Mouse (Mus musculus) WW6 (cell line): Measurements from ENCODE around the gene Gm10964.
"Not testable (repeated sequence)": the region's sequence is repeated elsewhere in the genome, so short reads cannot be mapped to it uniquely, and the experiment has no call there.

Experiments
- DNase-seq: peaks from one replicate; pipeline ENCODE4 v3.0.0-alpha.2; 2013; ENCODE audit warnings: low read depth, low spot score

Gm10964 gene

GRCm38 (mm10) chr3:103778660-103779059 lies 39.5 kb downstream of the Gm10964 start:
- DNase-seq: no peak

DNA sequence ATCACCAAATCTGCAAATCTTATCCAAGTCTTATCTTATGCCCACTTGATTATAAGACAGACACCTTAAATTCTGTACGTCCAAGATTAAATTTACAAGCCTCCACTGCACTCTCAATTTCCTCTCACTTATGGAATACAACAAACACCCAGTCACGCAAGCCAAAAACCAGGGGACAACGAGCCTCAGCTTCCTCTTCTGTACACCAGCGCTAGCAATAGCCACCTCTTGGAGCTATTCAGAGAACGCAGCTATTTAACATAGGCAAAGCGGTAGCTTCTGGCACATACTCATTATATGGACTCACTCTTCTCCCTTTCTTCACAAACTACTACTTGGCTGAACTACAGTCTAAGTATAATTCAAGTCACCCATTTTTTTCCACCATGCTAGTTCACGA lies 40.0 kb downstream of the Gm10964 start:
- no peak for DNase-seq

DNA sequence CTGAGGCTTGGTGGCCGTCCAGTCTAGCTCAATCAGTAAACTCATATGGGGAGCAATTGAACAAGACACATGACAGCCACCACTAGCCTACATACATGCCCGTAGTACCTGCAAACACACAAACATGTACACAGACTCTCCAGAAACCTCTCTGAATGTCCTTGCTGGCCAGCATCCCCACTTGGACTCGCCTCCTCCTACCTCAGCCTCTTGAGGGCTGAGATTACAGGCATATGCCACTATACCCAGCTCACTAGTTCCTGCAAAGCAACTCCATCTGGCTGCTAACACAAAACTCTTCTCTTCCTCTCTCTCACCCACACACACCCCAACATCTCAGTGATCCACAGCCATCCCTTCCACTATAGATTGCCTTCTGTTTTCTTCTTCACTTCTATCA lies 41.1 kb downstream of the Gm10964 start:
- DNase-seq: no peak

- DNase-seq: no peak
Measured at GRCm38 (mm10) chr3:103780777-103781176, 41.6 kb downstream of the Gm10964 start.

GRCm38 (mm10) chr3:103782844-103783609 lies 43.9 kb downstream of the Gm10964 start:
- DNase-seq: no peak

GRCm38 (mm10) chr3:103787225-103787624 lies 48.1 kb downstream of the Gm10964 start:
- no peak for DNase-seq

GRCm38 (mm10) chr3:103789096-103789495 lies 49.9 kb downstream of the Gm10964 start:
- DNase-seq: no peak

DNA sequence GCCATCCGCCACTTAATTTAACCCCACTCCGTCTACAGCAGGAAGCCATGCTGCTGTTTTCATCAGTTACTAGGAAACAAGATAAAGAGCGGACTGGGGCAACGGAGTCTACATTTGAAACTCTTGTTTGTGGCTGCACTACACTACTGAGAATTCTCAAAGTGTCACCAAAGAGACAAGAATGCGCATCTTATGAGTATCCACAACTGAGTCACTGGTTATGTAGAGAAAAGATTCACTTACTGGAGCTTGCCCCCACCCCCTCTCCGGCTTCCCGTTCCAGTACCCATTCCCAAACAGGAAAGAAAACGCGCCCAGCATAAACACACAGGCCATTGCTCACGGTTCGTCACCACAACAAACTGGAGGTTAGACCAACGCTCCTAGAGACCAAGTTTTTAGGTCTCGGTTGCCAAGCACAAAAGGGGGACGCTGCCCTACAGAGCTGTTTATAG lies 50.8 kb downstream of the Gm10964 start:
- DNase-seq: no peak

GRCm38 (mm10) chr3:103790346-103791145 lies 51.4 kb downstream of the Gm10964 start:
- no peak for DNase-seq

- peak; percentile 79 for DNase-seq
Measured at GRCm38 (mm10) chr3:103791230-103792110, 52.3 kb downstream of the Gm10964 start, which contains the start of gene Hipk1. TSS of gene Hipk1 (minus strand) at chr3:103791563.

- not testable (repeated sequence) for DNase-seq
Measured at GRCm38 (mm10) chr3:103792111-103792406, 52.9 kb downstream of the Gm10964 start.

DNA sequence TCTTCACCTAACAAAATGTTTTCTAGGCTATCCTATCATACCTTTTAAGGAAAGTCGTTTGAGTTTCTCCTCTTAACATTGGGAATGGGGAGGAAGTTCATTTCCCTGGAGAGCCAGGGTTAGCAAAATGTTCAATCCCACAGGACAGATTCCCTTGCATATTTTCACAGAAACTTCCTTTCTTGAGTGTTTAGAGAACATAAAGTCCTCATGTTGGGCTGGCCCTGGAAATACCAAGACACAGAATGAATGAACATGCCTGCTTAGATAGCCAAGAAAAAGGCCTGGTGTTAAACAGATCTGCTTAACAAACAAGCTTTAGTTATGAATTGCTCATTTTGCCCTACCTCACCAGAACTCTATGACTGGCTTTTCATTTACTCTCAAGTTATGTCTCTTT lies 53.4 kb downstream of the Gm10964 start:
- DNase-seq: no peak
